Mouse (Mus musculus) adrenal gland, adult 2 months (tissue): ENCODE measurements at regions not wholly inside any gene's neighbourhood (a gene's known extent, or its start where the extent isn't known, plus 50 kb on each side); places are given as distances from the start of the nearest gene placed in this dataset.

Experiments
- DNase-seq: peaks from one replicate; pipeline ENCODE4 v3.0.0; 2021

- DNase-seq, result no peak
Observed at GRCm38 (mm10) chr13:114523116-114523515, 64.4 kb upstream of the Fst start.

- no peak for DNase-seq
Observed at GRCm38 (mm10) chr13:114526856-114527255, 68.1 kb upstream of the Fst start.

GRCm38 (mm10) chr13:114530171-114530774, 71.5 kb upstream of the Fst start:
- DNase-seq, result no peak

GRCm38 (mm10) chr13:114531780-114532179, 73.0 kb upstream of the Fst start:
- DNase-seq, result no peak

GRCm38 (mm10) chr13:114532393-114533097, 73.8 kb upstream of the Fst start:
- DNase-seq, result no peak

- DNase-seq, result no peak
Observed at GRCm38 (mm10) chr13:114534591-114534990, 75.8 kb upstream of the Fst start.

GRCm38 (mm10) chr13:114535721-114536120, 77.0 kb upstream of the Fst start:
- no peak for DNase-seq

GRCm38 (mm10) chr13:114571731-114572130, 113.0 kb upstream of the Fst start:
- DNase-seq, result no peak

- DNase-seq, result no peak
Observed at GRCm38 (mm10) chr13:114584566-114584965, 125.8 kb upstream of the Fst start.

- DNase-seq, result no peak
Observed at GRCm38 (mm10) chr13:114587621-114588020, 128.9 kb upstream of the Fst start.

- DNase-seq, result no peak
Observed at GRCm38 (mm10) chr13:114603341-114603740, 144.6 kb upstream of the Fst start.

GRCm38 (mm10) chr13:114604037-114604694, 145.4 kb upstream of the Fst start:
- DNase-seq, result no peak

- no peak for DNase-seq
Observed at GRCm38 (mm10) chr13:114613909-114614308, 155.2 kb upstream of the Fst start.

GRCm38 (mm10) chr13:114619416-114619815, 160.7 kb upstream of the Fst start:
- peak; percentile 68 for DNase-seq

- peak; percentile 49 for DNase-seq
Observed at GRCm38 (mm10) chr13:114636731-114637130, 178.0 kb upstream of the Fst start.

GRCm38 (mm10) chr13:114639531-114639930, 178.5 kb upstream of the Mocs2 start:
- DNase-seq, result no peak

- DNase-seq, result no peak
Observed at GRCm38 (mm10) chr13:114641688-114642390, 176.2 kb upstream of the Mocs2 start.

GRCm38 (mm10) chr13:114642901-114643491, 175.0 kb upstream of the Mocs2 start:
- DNase-seq, result no peak

GRCm38 (mm10) chr13:114643521-114643920, 174.5 kb upstream of the Mocs2 start:
- no peak for DNase-seq

- no peak for DNase-seq
Observed at GRCm38 (mm10) chr13:114654267-114654666, 163.8 kb upstream of the Mocs2 start.

- peak; percentile 11 for DNase-seq
Observed at GRCm38 (mm10) chr13:114654953-114655586, 163.0 kb upstream of the Mocs2 start.

- no peak for DNase-seq
Observed at GRCm38 (mm10) chr13:114672411-114672810, 145.6 kb upstream of the Mocs2 start.
